Mouse (Mus musculus) erythroblast, embryonic 14.5 days (primary cell): ENCODE measurements around the gene Sync.

ENCODE experiments used
- GATA1 ChIP-seq: IDR thresholded peaks from 2 replicates; pipeline ENCODE4 v1.6.1; 2012; ENCODE audit warnings: low read length, inconsistent platforms, mixed read lengths
- TAL1 ChIP-seq: IDR thresholded peaks from 3 replicates; pipeline ENCODE4 v1.6.1; 2012; ENCODE audit warnings: low read length, inconsistent platforms, mixed read lengths

- TF ChIP-seq GATA1 (peak; percentile 68), TAL1 (peak; percentile 57)
These were observed 52.3 kb downstream of the Sync start for GRCm38 (mm10) chr4:129339743-129340142.
